Mouse (Mus musculus) CD4-positive helper T cell, adult 2 months (primary cell): ENCODE data around the gene Meis1.

Experiments used
- DNase-seq: peaks from one replicate; pipeline ENCODE4 v3.0.0-alpha.2; 2012; ENCODE audit warnings: low read depth, missing footprints, low spot score

Meis1 gene

DNA sequence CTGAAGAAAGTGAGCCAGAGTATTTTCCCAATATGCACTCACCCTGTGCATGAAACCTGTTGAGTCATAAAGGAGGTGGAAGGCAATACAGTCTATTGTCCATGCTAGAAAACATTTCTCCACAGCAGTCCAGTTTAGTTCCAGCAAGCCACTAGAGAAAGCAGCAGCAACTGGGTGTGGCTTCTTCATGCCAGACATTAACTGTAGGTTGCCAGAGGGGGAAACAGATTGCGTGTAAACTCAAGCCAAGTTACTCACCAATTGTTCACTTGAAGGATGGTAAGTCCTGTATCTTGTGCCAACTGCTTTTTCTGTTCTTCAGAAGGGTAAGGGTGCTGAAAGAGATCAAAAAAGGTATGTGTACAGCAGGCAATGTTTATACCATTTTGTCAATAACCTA, 113.4 kb downstream of the Meis1 start:
- DNase-seq = no peak

DNA sequence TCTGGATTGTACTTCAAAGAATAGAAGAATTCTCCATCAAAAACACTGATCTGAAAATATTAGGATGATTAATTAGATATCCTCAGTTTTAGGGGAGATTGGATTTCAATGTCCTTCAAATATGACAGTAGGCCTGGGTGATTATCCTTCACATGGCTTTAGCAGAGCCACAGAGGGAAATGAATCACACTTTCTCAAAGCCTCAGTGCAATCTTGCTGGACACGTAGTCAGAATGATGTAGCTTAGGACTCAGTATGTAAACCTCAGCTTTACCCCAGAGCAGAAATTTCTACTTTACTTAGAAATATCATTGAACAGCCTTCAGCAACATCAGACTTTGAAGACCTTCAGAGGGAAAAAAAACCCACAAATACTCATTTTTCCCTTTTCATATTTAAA, 113.9 kb downstream of the Meis1 start:
- DNase-seq = no peak

DNA sequence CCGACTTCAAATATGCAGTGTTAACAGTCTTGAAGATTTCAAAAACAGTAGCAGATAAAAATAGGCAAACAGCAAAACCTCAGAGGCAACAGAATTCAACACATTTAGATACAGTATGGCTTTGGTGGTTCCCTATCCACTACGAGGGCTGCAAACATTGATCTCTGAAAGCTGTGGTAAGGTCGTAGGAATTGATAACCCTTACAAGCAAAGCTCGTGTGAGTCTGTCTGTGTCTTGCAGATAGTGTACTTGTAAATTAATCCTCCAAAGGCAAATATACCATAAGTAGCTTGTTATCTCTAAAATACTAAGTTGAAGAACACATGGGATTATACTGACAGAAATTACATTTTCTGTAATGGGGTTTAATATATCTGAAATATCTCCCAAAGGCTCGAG, 114.5 kb downstream of the Meis1 start:
- DNase-seq = no peak

DNA sequence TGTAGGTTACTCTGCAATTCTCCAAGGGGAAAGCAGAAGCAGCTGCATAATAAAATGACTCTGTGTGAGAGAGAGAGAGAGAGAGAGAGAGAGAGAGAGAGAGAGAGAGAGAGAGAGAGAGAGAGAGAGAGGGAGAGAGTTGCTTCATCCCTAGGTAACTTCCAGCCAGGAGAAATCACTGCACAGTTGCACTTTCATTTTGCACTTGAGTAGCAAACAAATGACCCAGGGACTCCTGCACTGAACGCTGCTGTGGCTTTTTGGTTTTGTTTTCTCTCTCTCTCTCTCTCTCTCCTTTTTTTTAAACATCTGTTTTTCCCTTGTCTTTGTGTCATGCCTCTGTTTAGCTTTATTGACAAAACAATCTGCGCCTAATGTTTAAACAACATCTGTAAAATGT, 118.3 kb downstream of the Meis1 start:
- no peak for DNase-seq

DNA sequence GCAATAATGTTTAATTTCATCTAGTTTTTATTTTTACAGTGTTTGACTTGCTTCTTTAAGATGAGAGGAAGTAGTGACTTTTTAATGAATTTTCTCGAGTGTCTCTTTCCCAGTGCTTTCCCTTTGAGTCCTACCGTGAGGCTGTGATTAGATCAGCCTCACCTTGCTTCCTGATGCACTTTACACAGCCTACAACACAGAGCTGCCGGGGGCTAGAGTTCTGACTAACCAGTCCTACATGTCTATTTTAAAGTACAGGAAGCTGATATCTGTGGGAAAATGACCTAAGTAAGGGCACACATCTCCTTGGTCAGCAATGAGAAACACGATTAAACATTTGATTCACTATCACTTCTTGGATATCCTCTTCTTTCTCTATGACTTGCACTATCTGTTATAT, 119.9 kb downstream of the Meis1 start:
- DNase-seq = no peak

DNA sequence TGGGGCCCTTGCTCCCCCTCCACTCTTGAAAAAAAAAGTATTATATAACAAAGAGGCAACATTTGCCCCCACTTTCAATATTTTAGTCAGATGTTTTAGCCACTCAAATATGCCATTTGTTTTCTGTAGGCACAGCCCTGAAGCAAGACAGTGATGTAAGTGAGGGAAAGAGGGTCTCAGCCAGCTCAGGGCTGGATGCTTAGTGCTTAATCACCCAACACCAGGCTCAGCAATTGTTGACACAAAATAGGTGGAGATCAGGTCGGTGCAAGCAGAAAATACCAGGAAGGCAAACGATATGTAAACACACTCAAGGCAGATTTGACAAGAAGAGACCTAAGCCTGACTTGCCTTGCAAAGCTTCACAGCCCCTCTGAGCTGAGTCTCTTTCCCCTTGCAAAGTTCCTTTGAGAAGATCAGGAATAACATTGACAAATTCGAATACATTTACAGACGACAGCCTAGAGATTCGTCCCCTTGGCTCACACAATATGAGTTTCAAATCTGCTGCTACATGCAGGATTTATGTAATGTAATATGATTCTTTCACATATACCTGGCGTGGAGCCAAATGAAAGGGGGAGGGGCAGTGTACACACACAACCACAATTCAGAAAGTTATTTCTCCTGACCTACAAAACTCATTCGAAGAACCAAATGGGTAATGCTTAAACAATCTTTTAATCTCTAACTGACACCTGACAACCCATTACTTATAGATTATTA, 120.7 kb downstream of the Meis1 start:
- DNase-seq = no peak

DNA sequence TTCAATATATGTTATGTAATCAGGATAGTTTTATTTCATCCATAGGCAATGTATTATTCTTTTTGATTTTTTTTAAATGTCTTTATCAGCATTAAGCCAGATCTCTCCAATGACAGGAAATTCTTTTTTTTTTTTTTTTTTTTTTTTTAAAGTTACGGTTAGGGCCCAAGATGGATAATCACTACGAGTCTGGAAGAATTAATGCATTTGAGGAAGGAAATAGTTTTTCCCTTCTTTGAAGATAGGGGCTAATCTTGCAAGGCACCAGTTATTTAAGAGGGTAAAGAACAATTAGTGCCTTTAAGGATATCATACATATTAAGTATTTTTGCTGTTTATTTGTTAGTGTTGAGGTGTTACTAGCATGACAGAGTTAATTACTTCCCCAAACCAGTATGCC, 121.5 kb downstream of the Meis1 start:
- no peak for DNase-seq

DNA sequence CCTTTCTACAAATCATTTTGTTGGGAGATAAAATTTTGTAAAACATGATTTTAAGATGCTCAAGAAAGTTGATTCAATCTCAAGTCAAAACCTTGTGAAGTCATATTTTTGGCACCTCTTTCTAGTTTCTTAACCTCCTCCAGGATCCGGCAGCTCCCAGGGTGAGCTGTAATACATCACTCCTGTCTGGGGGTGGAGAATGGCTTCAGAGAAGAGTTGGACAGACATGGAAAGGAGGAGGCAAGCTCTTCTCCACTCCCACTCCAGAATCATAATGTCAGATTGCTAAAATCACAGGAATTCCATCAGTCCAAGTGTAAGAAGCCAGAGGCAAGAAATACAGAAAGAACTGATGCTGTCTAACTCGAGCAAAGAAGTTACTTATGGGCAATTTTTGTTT, 126.3 kb downstream of the Meis1 start:
- no peak for DNase-seq

DNA sequence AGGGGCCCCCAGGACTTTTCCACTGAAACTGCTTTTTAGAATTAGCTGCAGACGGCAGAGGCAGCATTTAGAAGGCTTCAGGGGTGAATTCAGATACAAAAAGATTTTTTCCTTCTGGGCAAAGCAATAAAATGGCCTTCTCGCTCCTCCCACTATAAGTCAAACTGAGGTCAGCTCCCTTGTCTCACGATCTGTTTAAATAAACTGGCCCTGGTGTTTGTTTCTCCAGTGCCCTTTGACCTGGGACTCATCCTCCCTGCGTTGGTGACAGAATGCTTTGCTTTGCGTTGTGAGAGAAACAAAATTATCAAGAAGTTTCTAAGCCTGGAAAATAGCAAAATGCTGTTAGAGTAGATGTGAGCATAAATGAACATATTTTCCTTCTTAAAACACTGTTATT, 129.6 kb downstream of the Meis1 start:
- no peak for DNase-seq

DNA sequence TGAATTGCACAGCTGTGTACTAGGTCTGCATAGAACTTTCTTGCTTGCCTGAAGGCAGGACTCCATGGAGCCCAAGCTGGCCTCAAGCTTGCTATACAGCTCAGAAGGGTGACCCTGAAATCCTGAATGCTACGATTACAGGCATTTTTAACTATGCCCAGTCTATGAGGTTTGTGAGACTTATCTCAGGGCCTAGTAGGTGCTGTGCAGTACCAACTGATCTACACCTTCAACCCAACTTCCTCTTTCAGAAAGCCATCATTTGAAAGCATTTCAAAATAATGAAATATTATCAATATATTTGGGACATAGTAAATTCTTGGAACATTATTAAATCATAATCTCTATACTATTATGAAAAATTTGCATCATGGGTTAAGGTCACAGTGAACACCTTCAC, 130.1 kb downstream of the Meis1 start:
- DNase-seq = no peak

DNA sequence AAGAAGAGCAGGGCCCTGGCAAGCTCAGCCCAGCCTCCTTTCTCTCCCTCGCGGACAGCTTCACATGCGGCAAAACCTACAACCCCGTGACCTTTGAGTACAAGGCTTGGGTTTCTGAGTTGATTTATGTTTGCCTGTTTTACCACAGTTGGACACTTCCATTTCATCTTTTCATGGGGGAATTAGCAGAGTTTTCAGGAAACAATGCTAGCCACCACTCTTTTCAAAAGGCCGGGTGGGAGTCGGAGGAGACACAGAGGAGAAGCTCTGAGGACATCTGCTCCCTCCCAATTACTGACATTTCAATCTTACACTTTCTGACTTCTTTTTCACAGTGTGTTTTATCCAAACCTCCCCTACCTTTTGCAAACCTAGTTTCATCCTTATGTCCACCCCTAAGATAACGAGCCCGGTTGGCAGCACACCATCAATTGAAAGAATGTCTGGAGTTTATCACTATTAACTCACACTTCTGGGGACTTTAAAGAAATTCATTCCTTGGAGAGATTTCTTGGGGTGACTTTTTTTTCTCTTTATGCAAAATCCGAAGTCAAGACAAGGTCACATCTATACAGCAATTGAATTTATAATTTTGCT, 133.0 kb downstream of the Meis1 start:
- no peak for DNase-seq

DNA sequence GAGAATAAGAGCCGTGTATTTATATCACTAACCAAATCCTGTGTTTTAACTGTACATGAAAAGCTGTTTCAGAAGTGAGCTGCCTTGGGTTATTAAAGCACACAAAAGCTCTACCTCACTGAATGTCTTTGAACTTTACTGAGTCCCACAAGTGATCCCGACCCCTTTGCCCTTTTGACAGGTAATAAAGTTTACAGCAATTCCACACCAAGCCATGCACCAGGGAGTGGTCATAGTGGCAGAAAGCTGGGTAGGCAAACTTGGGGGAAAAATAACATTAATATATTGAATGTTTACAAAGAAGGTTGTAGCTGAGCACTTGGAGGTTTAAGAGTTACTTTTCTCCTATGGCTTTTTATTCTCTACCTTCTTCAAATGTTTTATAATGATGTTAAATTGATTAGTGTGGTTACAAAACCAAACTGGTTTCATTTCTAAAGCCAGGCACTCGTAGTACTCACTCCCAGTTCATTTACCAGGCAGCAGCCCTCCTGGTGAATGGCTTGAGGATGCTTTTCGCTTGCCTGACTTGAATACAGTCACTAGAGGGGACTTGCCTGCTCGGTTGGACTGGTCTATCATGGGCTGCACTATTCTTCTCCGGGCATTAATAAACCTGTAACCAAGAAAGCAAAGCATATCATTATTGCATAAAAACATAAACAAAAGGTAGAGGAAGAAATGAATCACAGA, 133.6 kb downstream of the Meis1 start:
- DNase-seq = no peak

DNA sequence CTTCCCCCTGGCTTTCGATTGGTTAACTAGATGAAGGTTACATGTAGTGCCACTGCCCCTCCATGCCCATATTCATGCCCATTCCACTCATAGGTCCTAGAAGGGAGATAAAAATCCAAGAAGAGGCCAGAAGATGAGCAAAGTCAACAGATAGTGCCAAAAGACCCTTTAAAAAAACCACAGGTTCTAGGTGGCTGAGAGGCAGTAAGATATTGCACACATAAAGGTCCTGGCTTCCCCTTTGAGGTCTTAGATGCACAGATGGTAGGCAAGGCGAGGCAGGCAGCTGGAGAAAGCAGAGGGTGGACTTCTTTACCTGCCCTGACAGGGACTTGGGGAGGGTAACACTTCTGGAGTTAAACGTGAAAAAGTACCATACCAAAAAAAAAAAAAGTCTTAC, 134.8 kb downstream of the Meis1 start:
- no peak for DNase-seq

DNA sequence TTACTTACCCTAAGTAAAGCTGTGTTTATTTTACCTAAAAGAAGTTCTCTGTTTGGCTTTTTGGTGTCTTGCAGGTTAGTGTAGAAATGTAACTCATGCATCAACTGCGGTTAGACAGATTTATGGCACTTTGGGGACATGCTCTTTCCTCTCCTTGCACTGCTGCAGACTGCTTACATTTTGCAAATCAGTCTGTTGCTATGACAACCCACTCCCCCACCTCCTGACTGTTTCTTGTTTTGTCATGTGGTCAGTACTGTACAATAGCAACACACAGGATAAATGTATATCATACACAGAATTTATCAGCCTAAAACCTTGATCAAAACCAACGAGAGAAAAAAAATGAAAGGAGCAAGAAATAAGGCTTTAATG, 135.3 kb downstream of the Meis1 start:
- no peak for DNase-seq

DNA sequence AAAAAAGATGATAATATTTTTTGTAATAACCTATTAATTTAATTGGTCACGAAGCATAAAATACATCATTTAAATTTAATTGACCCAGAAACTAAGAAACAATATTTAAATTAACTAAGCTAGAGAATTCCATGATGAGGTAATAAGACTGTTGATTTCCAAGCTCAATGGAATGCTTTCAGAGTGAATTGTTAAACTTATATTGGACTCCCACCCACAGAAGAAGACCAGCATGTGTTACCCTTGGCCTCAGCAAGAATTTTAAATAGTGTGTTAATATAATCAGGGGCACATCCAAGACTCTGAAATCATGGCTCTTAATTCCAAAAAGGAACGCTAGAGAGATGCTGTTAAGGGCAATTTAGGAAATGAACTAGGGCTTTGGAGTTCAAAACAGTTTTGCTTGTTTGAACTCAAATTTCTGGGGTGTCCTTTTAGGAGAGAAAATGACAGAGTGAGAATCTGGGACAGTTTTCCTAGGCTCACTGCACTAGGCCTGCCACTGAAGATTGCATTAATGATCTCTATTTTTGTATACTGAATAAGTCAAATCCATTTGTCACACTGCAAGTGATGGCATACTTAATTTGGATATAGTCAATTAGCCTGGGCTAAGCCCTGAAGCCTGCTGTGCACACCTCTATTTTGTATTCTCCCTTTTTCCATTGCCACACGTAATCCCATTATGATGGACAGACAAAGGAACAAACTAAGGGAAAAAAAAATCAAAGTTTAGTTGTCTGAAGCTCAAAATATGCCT, 135.9 kb downstream of the Meis1 start:
- DNase-seq = no peak

DNA sequence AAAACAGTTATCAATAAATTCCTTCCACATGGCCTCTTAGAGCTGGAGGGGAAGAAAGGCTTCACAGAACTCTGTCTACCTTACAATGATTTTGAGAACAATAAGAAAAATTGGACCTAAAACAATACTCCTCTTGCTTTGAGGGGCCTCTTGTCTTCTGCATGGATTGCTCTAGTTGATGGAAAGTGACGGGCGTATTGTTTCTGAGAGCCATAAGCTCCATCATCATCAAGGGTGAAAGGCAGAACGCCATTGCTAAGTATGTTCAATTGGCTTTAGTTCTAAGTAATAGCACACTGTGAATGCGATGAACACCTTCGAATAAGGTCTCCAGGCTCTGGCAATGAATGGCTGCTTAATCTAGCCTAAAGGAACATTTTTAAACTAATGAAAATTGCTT, 136.5 kb downstream of the Meis1 start:
- no peak for DNase-seq

DNA sequence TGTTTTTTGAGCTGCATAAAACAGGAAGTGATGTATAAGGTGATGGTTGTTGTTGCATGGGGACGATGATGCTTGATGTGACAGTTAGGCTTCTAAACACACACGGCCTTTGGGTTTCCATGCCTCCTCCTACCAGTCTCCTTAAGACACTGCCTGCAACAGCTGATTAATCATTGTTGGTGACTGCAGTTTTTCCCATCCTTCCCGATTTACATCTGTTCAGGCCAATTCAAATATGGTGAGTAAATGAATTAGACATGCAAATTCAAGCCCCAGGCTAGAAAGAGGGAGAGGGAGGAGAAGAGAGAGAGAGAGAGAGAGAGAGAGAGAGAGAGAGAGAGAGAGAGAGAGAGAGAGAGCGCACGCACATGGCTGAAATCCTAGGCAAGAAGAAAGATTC, 138.0 kb downstream of the Meis1 start:
- no peak for DNase-seq

DNA sequence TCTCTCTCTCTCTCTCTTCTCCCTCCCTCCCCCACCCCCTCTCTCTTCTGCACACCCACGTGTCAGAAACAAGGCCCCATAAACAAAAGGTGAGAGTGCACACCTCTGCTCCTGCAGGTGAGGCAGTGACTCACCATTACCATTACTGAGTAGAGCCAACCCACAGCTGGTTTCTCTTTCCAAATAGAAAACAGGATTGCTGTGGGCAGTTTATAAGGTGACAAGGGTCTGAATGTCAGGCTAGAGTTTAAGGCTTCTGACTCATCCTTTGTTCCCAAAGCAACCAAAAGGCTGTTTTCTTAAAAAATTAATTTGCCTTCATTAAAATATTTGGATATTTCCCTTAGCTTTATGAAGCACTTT, 139.3 kb downstream of the Meis1 start:
- no peak for DNase-seq

DNA sequence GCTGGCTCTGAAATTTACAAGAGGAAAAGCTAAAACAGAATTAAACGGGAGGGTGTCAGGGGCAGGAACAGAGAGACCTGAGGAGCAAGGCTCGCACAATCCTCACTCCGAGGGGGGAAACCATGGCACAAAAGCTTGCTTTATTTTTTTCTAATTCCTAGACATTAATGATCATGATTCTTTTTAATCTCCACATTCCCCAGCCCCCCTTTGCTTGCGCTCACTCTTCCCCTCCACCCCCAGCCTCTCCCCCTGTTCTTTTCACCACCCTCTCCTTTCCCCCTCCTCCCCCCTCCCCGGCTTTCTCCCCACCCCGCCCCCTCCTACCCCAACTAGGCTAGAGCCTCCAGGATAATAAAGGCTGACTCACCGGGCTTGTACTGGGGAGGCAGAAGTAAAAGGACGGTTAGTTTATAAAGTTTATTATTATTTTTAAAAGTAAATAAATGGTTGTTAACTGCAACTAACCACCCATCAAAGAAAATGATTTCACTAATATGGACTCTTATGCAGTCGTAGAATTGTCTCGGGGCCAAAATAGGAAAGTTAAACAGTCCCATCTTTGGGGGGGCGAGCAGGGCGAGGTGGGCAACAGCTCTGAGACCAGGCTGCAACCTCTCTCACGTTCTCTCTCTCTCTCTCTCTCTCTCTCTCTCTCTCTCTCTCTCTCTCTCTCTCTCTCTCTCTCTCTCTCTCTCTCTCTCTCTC, 139.9 kb downstream of the Meis1 start:
- DNase-seq = no peak

DNA sequence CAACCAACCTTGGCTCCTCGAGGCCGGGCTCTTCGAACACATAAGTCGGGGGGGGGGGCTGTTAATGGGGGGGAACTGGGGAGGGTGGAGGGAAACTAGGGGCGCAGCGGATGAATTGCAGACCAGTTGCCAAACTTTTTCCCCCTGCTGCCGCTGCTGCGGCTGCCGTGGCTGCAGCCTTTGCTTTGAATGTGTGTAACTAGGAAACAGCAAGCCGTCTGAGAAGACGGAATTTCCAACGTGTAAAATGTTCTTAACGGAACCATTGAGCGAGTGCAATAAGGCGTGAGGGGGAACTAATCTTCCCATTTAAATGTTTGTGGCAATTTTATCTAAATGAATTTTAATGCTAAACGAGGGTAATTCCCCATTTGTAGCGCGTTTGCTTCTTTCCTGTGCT, 140.8 kb downstream of the Meis1 start:
- DNase-seq = no peak

DNA sequence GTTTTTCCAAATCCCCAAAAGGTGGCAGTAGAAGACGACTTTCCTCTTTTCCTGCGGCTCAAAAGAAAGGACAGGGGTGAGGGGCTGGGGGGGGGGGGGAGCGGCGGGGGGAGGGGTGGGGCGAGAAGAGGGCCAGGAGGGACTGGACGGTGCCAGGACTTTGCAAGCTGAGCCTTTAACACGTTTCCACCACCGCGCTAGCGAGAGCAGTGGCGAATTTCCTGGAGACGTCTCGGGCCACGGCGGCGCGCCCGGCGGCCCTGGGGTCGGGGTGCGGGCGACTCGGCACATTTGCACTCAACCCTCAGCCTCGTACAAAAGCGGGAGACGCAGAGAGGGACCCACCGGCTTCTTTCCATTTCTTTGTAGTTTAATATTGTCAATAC, 141.2 kb downstream of the Meis1 start:
- no peak for DNase-seq
